Mouse (Mus musculus) CD4-positive, CD25-positive, alpha-beta regulatory T cell (primary cell): Measurements from ENCODE around the gene 1500009C09Rik. TPM values are rescaled to one million over a fixed set of nuclear protein-coding genes. Genes with fewer than 3 reads are reported as not detected.

ENCODE experiments used
- polyA plus RNA-seq: library from polyadenylated mRNA; unstranded; fragments of 100-300 nt; shearing (Covaris generic); gene quantifications from one replicate; pipeline ENCODE4 v1.2.1, GENCODE M21; 2017

Gene 1500009C09Rik
- polyA plus RNA-seq = not detected

DNA sequence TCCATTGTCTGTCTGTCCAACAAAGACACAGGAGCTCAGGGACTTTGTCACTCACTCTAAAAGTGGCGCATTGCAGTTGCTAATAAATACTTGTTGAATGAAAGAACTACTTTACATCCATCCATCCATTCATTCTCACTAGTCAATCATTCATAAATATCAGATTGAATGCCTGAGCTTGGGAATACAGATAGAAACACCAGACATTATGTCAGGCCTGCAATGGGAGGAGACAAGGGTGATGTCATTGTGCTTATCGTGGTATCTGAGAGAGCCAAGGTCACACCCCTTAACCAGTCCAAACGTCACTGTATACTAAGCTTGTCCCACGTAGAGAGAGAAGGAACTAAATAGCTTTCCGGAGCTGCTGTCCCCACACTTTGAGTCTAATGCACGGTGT lies at the start of gene 1500009C09Rik:
Gene 1500009C09Rik (plus strand): TSS at position 301 of the 400 bp plus-strand sequence.

GRCm38 (mm10) chr15:82212752-82213063 lies 39.5 kb upstream of the 1500009C09Rik start, which contains the start of gene Shisa8:
TSS of gene Shisa8 (minus strand) at chr15:82212815.

DNA sequence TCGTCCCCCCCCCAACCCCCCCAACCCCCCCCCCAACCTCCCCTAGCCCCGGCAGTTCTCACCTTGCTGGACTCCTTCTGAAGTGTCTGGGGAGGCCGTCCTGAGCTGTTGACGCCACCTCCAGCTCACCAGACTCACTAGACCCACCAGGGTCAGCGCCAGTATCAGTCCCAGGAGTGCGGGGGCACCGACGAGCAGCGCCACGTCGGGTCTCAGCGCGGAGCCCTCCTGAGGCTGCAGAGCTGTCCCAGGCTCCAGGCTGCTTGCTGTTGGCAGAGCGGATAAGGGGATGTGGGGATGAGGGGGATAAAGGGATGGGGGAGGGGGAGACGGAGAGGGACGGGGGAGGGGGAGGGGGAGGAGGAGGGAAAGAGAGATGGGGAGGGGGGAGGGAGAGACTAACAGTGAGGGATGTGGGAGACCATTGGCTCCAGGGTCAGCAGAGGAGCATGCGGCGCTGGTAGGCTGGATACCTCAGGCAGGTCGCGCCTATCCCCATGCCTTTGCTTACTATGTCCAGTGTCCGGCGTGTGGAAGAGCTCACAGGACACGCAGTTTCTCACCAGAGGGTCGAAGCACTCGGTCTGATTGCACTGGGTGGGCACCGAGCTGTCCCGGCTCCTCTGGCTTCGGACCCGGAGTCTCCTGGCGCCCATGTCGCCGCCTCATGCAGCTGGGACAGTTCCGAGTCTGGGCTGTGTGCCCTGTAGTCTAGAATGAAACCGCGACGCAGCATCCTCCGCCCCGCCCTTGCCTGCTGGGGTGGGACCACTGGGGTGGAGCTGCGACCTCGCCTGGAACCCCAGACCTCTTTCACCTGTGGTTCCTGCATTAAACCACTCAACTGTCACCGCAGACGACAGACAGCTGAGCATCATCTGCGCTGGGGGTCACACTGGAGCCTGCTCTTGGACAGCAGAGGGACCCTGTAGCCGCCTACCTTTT lies 28.3 kb upstream of the 1500009C09Rik start, which contains the start of gene Tnfrsf13c:
Gene Tnfrsf13c (minus strand): TSS at position 713 of the 945 bp plus-strand sequence.

DNA sequence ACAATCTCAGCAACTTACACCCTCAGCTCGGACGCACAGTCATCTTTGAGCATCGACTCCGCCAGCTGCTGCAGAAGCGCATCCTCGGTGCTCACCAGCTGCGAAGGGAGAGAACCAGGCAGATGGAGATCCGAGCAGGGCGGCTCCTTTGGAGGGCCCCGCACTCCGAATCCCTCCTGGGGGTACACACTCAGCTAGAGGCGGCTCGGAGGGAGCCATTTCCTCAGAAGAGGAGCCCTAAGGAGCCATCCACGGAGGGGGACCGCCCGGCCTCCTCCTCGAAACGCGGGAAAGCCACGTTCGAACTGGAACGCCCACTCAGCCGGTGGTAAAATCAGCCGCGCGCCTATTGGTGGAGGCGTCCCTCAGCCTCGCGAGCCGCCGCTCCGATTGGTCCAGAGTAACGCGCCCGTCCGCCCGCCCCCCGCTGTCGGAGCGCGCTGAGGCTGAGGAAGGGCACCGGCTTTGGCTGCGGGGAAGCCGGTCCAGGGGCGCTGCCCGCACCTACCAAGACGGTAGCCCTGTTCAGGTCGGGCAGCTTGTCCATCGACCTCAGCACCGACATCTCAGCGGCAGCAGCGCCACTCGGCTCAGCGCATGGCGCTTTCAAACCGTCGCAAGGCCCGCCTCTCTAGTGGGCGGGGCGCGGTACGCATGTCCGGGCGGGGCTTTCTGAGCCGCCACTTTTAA lies 7.9 kb upstream of the 1500009C09Rik start, which contains the start of gene Cenpm:
Gene Cenpm (minus strand): TSS at position 634 of the 690 bp plus-strand sequence.

DNA sequence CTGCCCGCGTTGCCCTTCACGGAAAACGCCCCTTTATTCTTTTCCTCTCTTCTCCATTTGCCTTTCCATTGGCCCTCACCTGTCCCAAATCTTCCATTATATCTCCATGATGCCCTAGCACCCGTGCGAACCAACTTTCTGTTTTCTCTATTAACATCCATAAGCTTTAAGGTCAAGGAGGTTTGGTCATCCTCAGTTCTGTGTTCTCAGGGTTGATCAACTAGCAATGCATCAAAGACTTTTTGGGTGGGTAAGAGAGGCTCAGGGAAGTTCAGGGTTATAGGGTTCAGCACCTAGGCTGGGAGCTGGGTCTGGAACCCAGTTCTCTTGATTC lies 22.4 kb downstream of the 1500009C09Rik start, which contains the start of gene Sept3:
Gene Sept3 (plus strand): TSS at position 301 of the 334 bp plus-strand sequence.

GRCm38 (mm10) chr15:82298764-82299561 lies 46.8 kb downstream of the 1500009C09Rik start, which contains the start of gene Wbp2nl:
TSS of gene Wbp2nl (plus strand) at chr15:82298954.

Other genes starting within 250 kb of the 1500009C09Rik start
- 33.7 TPM for gene Desi1, start 218.5 kb upstream of the 1500009C09Rik start, polyA plus RNA-seq
- gene Snu13, start 204.8 kb upstream of the 1500009C09Rik start, polyA plus RNA-seq = 164 TPM
- not detected for gene 4930407I10Rik, start 193.2 kb upstream of the 1500009C09Rik start, polyA plus RNA-seq
- gene Mei1, start 182.4 kb upstream of the 1500009C09Rik start, polyA plus RNA-seq = 0.04 TPM
- gene Ccdc134, start 124.5 kb upstream of the 1500009C09Rik start, polyA plus RNA-seq = 27.4 TPM
- gene Srebf2, start 105.2 kb upstream of the 1500009C09Rik start, polyA plus RNA-seq = 142 TPM
- gene Shisa8, start 39.6 kb upstream of the 1500009C09Rik start, polyA plus RNA-seq = 0.29 TPM
- 2.5 TPM for gene Tnfrsf13c, start 28.0 kb upstream of the 1500009C09Rik start, polyA plus RNA-seq
- gene Cenpm, start 7.6 kb upstream of the 1500009C09Rik start, polyA plus RNA-seq = 5.0 TPM
- 0.31 TPM for gene Sept3, start 22.5 kb downstream of the 1500009C09Rik start, polyA plus RNA-seq
- 0.12 TPM for gene Wbp2nl, start 46.6 kb downstream of the 1500009C09Rik start, polyA plus RNA-seq
- gene Naga, start 86.5 kb downstream of the 1500009C09Rik start, polyA plus RNA-seq = 61.8 TPM
- 5.5 TPM for gene Pheta2, start 86.5 kb downstream of the 1500009C09Rik start, polyA plus RNA-seq
- 178 TPM for gene Smdt1, start 86.6 kb downstream of the 1500009C09Rik start, polyA plus RNA-seq
- 278 TPM for gene Ndufa6, start 101.9 kb downstream of the 1500009C09Rik start, polyA plus RNA-seq
- 11.0 TPM for gene Cyp2d22, start 127.9 kb downstream of the 1500009C09Rik start, polyA plus RNA-seq
- not detected for gene Cyp2d11, start 141.6 kb downstream of the 1500009C09Rik start, polyA plus RNA-seq
- not detected for gene Cyp2d10, start 154.8 kb downstream of the 1500009C09Rik start, polyA plus RNA-seq
- not detected for gene Cyp2d9, start 181.0 kb downstream of the 1500009C09Rik start, polyA plus RNA-seq